Mouse (Mus musculus) limb, embryonic 12.5 days (tissue): ENCODE measurements around the gene Wdr74. TPM values are rescaled to one million over a fixed set of nuclear protein-coding genes. Genes with fewer than 3 reads are reported as not detected.
"Not testable (repeated sequence)": the region's sequence is repeated elsewhere in the genome, so short reads cannot be mapped to it uniquely, and the experiment has no call there.

Experiments used
- ATAC-seq: fragments of 200-750 bp; cut with Nextera tagmentation; 2 replicates; pipeline ENCODE4 v1.8.0; 2017; ENCODE audit warnings: low read depth, moderate TSS enrichment; ENCODE audit not compliant: insufficient number of reproducible peaks, insufficient read depth, low FRiP score, low TSS enrichment
- H3K27ac ChIP-seq: fragments of 300-500 bp; sonication (generic); 2 replicates; pipeline ENCODE4 v1.5.1; 2016; ENCODE audit warnings: mild to moderate bottlenecking, moderate library complexity
- H3K27me3 ChIP-seq: fragments of 300-500 bp; sonication (generic); 2 replicates; pipeline ENCODE4 v1.6.1; 2016; ENCODE audit warnings: mild to moderate bottlenecking, moderate library complexity
- H3K36me3 ChIP-seq: fragments of 300-500 bp; sonication (generic); 2 replicates; pipeline ENCODE4 v1.6.1; 2016; ENCODE audit warnings: mild to moderate bottlenecking, moderate library complexity
- H3K4me1 ChIP-seq: fragments of 300-500 bp; sonication (generic); replicated peaks from 2 replicates; pipeline ENCODE4 v1.6.1; 2016
- H3K4me2 ChIP-seq: fragments of 300-500 bp; sonication (generic); 2 replicates; pipeline ENCODE4 v1.6.1; 2016; ENCODE audit warnings: mild to moderate bottlenecking, moderate library complexity
- H3K4me3 ChIP-seq: fragments of 300-500 bp; sonication (generic); replicated peaks from 2 replicates; pipeline ENCODE4 v1.5.1; 2016; ENCODE audit warnings: mild to moderate bottlenecking
- H3K9ac ChIP-seq: fragments of 300-500 bp; sonication (generic); replicated peaks from 2 replicates; pipeline ENCODE4 v1.6.1; 2016; ENCODE audit warnings: mild to moderate bottlenecking, moderate library complexity
- H3K9me3 ChIP-seq: fragments of 300-500 bp; sonication (generic); 2 replicates; pipeline ENCODE4 v1.6.1; 2016; ENCODE audit warnings: mild to moderate bottlenecking, moderate library complexity
- WGBS: fragments of 180-500 bp; shearing (Covaris S2); methylation state at CpG from one replicate; pipeline ENCODE4 v1.1.7; 2016; 5-methylcytosine and 5-hydroxymethylcytosine counted together
- polyA plus RNA-seq: library from polyadenylated mRNA; unstranded; fragments of >200 nt; fragmentation: Nextera tagmentation; extraction: Ambion mirVana; gene quantifications from 2 replicates; pipeline ENCODE4 v1.2.1, GENCODE M21; 2016

The Wdr74 gene
- polyA plus RNA-seq, 1 experiment from 2014 or later, result 96.6 TPM

- WGBS, result 75% methylated on average over 3 of the region's 3 CpGs
- Histone ChIP-seq H3K9me3 (no peaks in the 10 kb centered on the region), H3K27ac (no peak overlapping the region), H3K4me2 (no peak overlapping the region), H3K36me3 (no peaks in the 10 kb centered on the region; the same call in 1 of the 2 replicates), H3K9ac (no peak overlapping the region), H3K27me3 (no peaks in the 10 kb centered on the region), H3K4me3 (no peak overlapping the region), H3K4me1 (peaks cover 16% of the 10 kb centered on the region)
- ATAC-seq, result no peak
Measured at GRCm38 (mm10) chr19:8718357-8718756, 17.3 kb upstream of the Wdr74 start.

- H3K36me3 ChIP-seq, H3K4me2 ChIP-seq, H3K9me3 ChIP-seq, H3K27me3 ChIP-seq, H3K9ac ChIP-seq, H3K4me3 ChIP-seq, H3K27ac ChIP-seq, ATAC-seq: not testable (repeated sequence)
- peaks cover 14% of the 10 kb centered on the region for H3K4me1 ChIP-seq
Measured at GRCm38 (mm10) chr19:8719037-8719436, 16.6 kb upstream of the Wdr74 start.

GRCm38 (mm10) chr19:8721378-8721777 lies 14.2 kb upstream of the Wdr74 start:
- Histone ChIP-seq H3K9ac (no peak overlapping the region), H3K9me3 (no peaks in the 10 kb centered on the region), H3K27ac (no peak overlapping the region), H3K36me3 (peaks cover 24% of the 10 kb centered on the region), H3K4me2 (peak overlapping the region; percentile 62; the same call in 1 of the 2 replicates), H3K4me1 (peaks cover 22% of the 10 kb centered on the region), H3K4me3 (no peak overlapping the region), H3K27me3 (no peaks in the 10 kb centered on the region)
- no peak for ATAC-seq
- 63% methylated on average over 1 of the region's 1 CpGs for WGBS

- peak overlapping the region; percentile 62 for H3K4me2 ChIP-seq
- H3K27me3 ChIP-seq, result no peaks in the 10 kb centered on the region
- WGBS, result 58% methylated on average over 4 of the region's 4 CpGs
- H3K4me3 ChIP-seq, result peak overlapping the region; percentile 74
- peak overlapping the region; percentile 98; the same call in 1 of the 2 replicates for H3K27ac ChIP-seq
- no peaks in the 10 kb centered on the region for H3K9me3 ChIP-seq
- H3K36me3 ChIP-seq, result peaks cover 30% of the 10 kb centered on the region
- ATAC-seq, result no peak
- peak overlapping the region; percentile 73 for H3K9ac ChIP-seq
- peaks cover 22% of the 10 kb centered on the region for H3K4me1 ChIP-seq
Measured at GRCm38 (mm10) chr19:8722021-8722420, 13.6 kb upstream of the Wdr74 start.

GRCm38 (mm10) chr19:8722559-8722906 lies 13.1 kb upstream of the Wdr74 start:
- Histone ChIP-seq H3K36me3 (peaks cover 32% of the 10 kb centered on the region), H3K4me2 (peak overlapping the region; percentile 62), H3K27me3 (no peaks in the 10 kb centered on the region), H3K4me3 (peak overlapping the region; percentile 74), H3K4me1 (peaks cover 22% of the 10 kb centered on the region), H3K27ac (peak overlapping the region; percentile 98), H3K9ac (peak overlapping the region; percentile 73), H3K9me3 (no peaks in the 10 kb centered on the region)
- ATAC-seq, result no peak
- 4% methylated on average over 5 of the region's 5 CpGs for WGBS

- Histone ChIP-seq H3K4me2 (peak within 1 kb of the TSS; percentile 86), H3K27me3 (no peaks in the 10 kb centered on the region), H3K36me3 (peaks cover 32% of the 10 kb centered on the region), H3K9ac (peak within 1 kb of the TSS; percentile 98), H3K4me1 (peaks cover 22% of the 10 kb centered on the region), H3K27ac (peak within 1 kb of the TSS; percentile 98), H3K4me3 (peak within 1 kb of the TSS; percentile 74), H3K9me3 (no peaks in the 10 kb centered on the region)
- under 1% methylated on average over 50 of the region's 50 CpGs for WGBS
- peak; percentile 96 for ATAC-seq
Measured at GRCm38 (mm10) chr19:8722907-8723573, 12.6 kb upstream of the Wdr74 start, which contains the start of gene Slc3a2. Slc3a2 (minus strand) TSS chr19:8723369.

- Histone ChIP-seq H3K4me1 (peaks cover 22% of the 10 kb centered on the region), H3K27me3 (no peaks in the 10 kb centered on the region), H3K4me2 (peak overlapping the region; percentile 86), H3K9me3 (no peaks in the 10 kb centered on the region), H3K36me3 (peaks cover 32% of the 10 kb centered on the region), H3K4me3 (peak overlapping the region; percentile 74), H3K9ac (peak overlapping the region; percentile 98), H3K27ac (peak overlapping the region; percentile 98)
- ATAC-seq, result no peak
- WGBS, result under 1% methylated on average over 20 of the region's 20 CpGs
Measured at GRCm38 (mm10) chr19:8723574-8724346, 11.9 kb upstream of the Wdr74 start.

- H3K4me3 ChIP-seq, result peak overlapping the region; percentile 74
- H3K27me3 ChIP-seq, result no peaks in the 10 kb centered on the region
- H3K27ac ChIP-seq, result peak overlapping the region; percentile 98
- H3K9ac ChIP-seq, result peak overlapping the region; percentile 98
- H3K4me1 ChIP-seq, result peaks cover 22% of the 10 kb centered on the region
- H3K9me3 ChIP-seq, result no peaks in the 10 kb centered on the region
- WGBS, result 7% methylated on average over 2 of the region's 2 CpGs
- peak overlapping the region; percentile 86 for H3K4me2 ChIP-seq
- ATAC-seq, result no peak
- peaks cover 32% of the 10 kb centered on the region for H3K36me3 ChIP-seq
Measured at GRCm38 (mm10) chr19:8724392-8724791, 11.2 kb upstream of the Wdr74 start.

- peak overlapping the region; percentile 86 for H3K4me2 ChIP-seq
- WGBS, result 54% methylated on average over 4 of the region's 4 CpGs
- peaks cover 22% of the 10 kb centered on the region for H3K4me1 ChIP-seq
- peak overlapping the region; percentile 74 for H3K4me3 ChIP-seq
- no peaks in the 10 kb centered on the region for H3K27me3 ChIP-seq
- no peaks in the 10 kb centered on the region for H3K9me3 ChIP-seq
- no peak for ATAC-seq
- H3K36me3 ChIP-seq, result peaks cover 32% of the 10 kb centered on the region
- peak overlapping the region; percentile 98 for H3K9ac ChIP-seq
- peak overlapping the region; percentile 98; the same call in 1 of the 2 replicates for H3K27ac ChIP-seq
Measured at GRCm38 (mm10) chr19:8725081-8725613, 10.5 kb upstream of the Wdr74 start.

- ATAC-seq, result no peak
- no peak overlapping the region for H3K4me3 ChIP-seq
Measured at GRCm38 (mm10) chr19:8726609-8727390, 8.8 kb upstream of the Wdr74 start.

More at GRCm38 (mm10) chr19:8726609-8727390, 8.8 kb upstream of the Wdr74 start:
- no peak overlapping the region for H3K27ac ChIP-seq
- H3K4me2 ChIP-seq, result no peak overlapping the region
- peaks cover 32% of the 10 kb centered on the region for H3K36me3 ChIP-seq
- H3K4me1 ChIP-seq, result peaks cover 17% of the 10 kb centered on the region
- 19% methylated on average over 3 of the region's 3 CpGs for WGBS
- H3K9me3 ChIP-seq, result no peaks in the 10 kb centered on the region
- H3K9ac ChIP-seq, result no peak overlapping the region
- H3K27me3 ChIP-seq, result no peaks in the 10 kb centered on the region
